In genomic region chr11:117114592-117115345, GRCm38 (mm10) we compare ENCODE assay signal across 8 mouse cellular contexts. TPM values are rescaled to one million over a fixed set of nuclear protein-coding genes. Genes with fewer than 3 reads are reported as not detected.
DNase-seq lines count a peak whose midpoint lies in the region; ATAC-seq and TF ChIP-seq lines count a peak whose summit lies in the region.

Gene Sec14l1 (plus strand): TSS chr11:117115168.

- H3K4me2 ChIP-seq in hindbrain, embryonic 14.5 days (replicated peaks), result peak within 1 kb of the TSS; percentile 75

- DNase-seq in Patski (ENCODE audit: low read depth, low spot score), result no peak
- peak; percentile 100 for DNase-seq in cerebellum, postnatal 14 days
- DNase-seq in frontal cortex, postnatal 25 days (ENCODE audit: low spot score in 2 of 2), result peak; percentile 99 to 100
- DNase-seq in hindbrain, embryonic 14.5 days (ENCODE audit: low spot score), result peak; percentile 98
- DNase-seq in layer of hippocampus, postnatal 36 days, result peak; percentile 98 to 100
- peak; percentile 99 for DNase-seq in lung, postnatal 36 days
- peak; percentile 98 for DNase-seq in retina, postnatal 1 day
- DNase-seq in urinary bladder, adult 18-20 months (ENCODE audit: low spot score in 2 of 2), result peak; percentile 99

- WGBS in hindbrain, embryonic 14.5 days, result under 1% methylated on average over 64 of the region's 67 CpGs

- H3K9ac ChIP-seq in hindbrain, embryonic 14.5 days, result peak within 1 kb of the TSS; percentile 89

- TF ChIP-seq CTCF in Patski (IDR thresholded peaks at IDR 0.05), result no peak

- H3K9me3 ChIP-seq in hindbrain, embryonic 14.5 days (ENCODE audit: control insufficient read depth, low read length), result no peaks in the 10 kb centered on the region

- ATAC-seq in Patski, result peak; percentile 61
- ATAC-seq in hindbrain, embryonic 14.5 days (ENCODE audit: low FRiP score), result peak; percentile 96

- no peaks in the 10 kb centered on the region for H3K27me3 ChIP-seq in Patski
- no peaks in the 10 kb centered on the region for H3K27me3 ChIP-seq in hindbrain, embryonic 14.5 days (ENCODE audit: control insufficient read depth, insufficient read depth, low read length)

- peak within 1 kb of the TSS; percentile 91 for H3K4me3 ChIP-seq in hindbrain, embryonic 14.5 days (replicated peaks; ENCODE audit: low read length)

- CTCF ChIA-PET in Patski (lab: Charles Lee), result interaction anchor here (1.4 to 4.1 kb wide), 2 partner anchors 33 to 61 kb away, joined by 3 to 19 read pairs; no protein-coding TSS in a partner anchor

- peaks cover 39% of the 10 kb centered on the region for H3K4me1 ChIP-seq in hindbrain, embryonic 14.5 days (replicated peaks; ENCODE audit: control insufficient read depth, insufficient read depth, low read length)

- peaks cover 4% of the 10 kb centered on the region; the same call in 1 of the 2 replicates for H3K36me3 ChIP-seq in hindbrain, embryonic 14.5 days (replicated peaks; ENCODE audit: control insufficient read depth, insufficient read depth)

- POLR2A ChIA-PET in Patski (lab: Charles Lee), result interaction anchor here (0.8 to 1.6 kb wide), 3 partner anchors 13 to 33 kb away, joined by 3 to 4 read pairs (median 3); no protein-coding TSS in a partner anchor

- peak within 1 kb of the TSS; percentile 95 for H3K27ac ChIP-seq in hindbrain, embryonic 14.5 days

- in situ Hi-C loops in Patski (cut with MboI; ENCODE audit: low pct_unique_long_range_greater_than_20kb), result loop anchor here (5.0 to 25.0 kb wide), 2 partner anchors 32 to 848 kb away; partner anchors contain the start of gene Socs3

RNA-seq across cellular contexts. Expression of gene Sec14l1, which starts in this region (rescaled TPM):
- 107 TPM for polyA plus RNA-seq in Patski (2021)
- 41.2 and 41.9 TPM in 2 replicates for polyA plus RNA-seq in hindbrain, embryonic 14.5 days (2014; fragmentation: Nextera tagmentation; extraction: Ambion mirVana)
- total RNA-seq in layer of hippocampus, postnatal 36 days (2021), result 100 to 1,000 TPM; 227 to 241 TPM
